Mouse (Mus musculus) small intestine, adult 2 months (tissue): ENCODE data around the gene Bicra. TPM values are rescaled to one million over a fixed set of nuclear protein-coding genes. Genes with fewer than 3 reads are reported as not detected.
A peak's percentile ranks its signal among the peaks of the same experiment; 100 is the strongest.

Source experiments
- H3K27ac ChIP-seq: fragments of 200-500 bp; 2 replicates; pipeline ENCODE4 v1.5.1; 2012; ENCODE audit warnings: low read depth, low read length, control low read depth, inconsistent platforms; ENCODE audit not compliant: insufficient read depth
- H3K27me3 ChIP-seq: fragments of 200-500 bp; 2 replicates; pipeline ENCODE4 v1.6.1; 2012; ENCODE audit warnings: mild to moderate bottlenecking, moderate library complexity, low read length, inconsistent platforms; ENCODE audit not compliant: control insufficient read depth, insufficient read depth
- H3K36me3 ChIP-seq: fragments of 200-500 bp; 2 replicates; pipeline ENCODE4 v1.6.1; 2012; ENCODE audit warnings: mild to moderate bottlenecking, low read length, control low read depth, inconsistent platforms; ENCODE audit not compliant: control insufficient read depth, insufficient read depth
- H3K4me1 ChIP-seq: fragments of 200-500 bp; 2 replicates; pipeline ENCODE4 v1.6.1; 2012; ENCODE audit warnings: low read length, inconsistent platforms, mixed read lengths; ENCODE audit not compliant: control insufficient read depth, insufficient read depth, insufficient read length
- H3K4me3 ChIP-seq: fragments of 200-500 bp; 2 replicates; pipeline ENCODE4 v1.5.1; 2012; ENCODE audit warnings: low read depth, mild to moderate bottlenecking, control low read depth, inconsistent platforms, low read length, moderate library complexity
- CTCF ChIP-seq: fragments of 200-500 bp; IDR thresholded peaks from 2 replicates; pipeline ENCODE4 v1.5.1; 2012; ENCODE audit warnings: low read depth, mild to moderate bottlenecking, control low read depth, inconsistent platforms, low read length, moderate library complexity, mixed read lengths; ENCODE audit not compliant: insufficient replicate concordance, insufficient read length; ENCODE audit errors: extremely low read depth
- POLR2A ChIP-seq: fragments of 200-500 bp; IDR thresholded peaks from 2 replicates; pipeline ENCODE4 v1.6.1; 2012; ENCODE audit warnings: low read depth, mild to moderate bottlenecking, control low read depth, inconsistent platforms, low read length, moderate library complexity
- WGBS: fragments of 180-500 bp; shearing (Covaris S2); methylation state at CpG from one replicate; pipeline ENCODE4 v1.1.7; 2018; 5-methylcytosine and 5-hydroxymethylcytosine counted together
- polyA plus RNA-seq: library from polyadenylated mRNA; depleted of rRNA; stranded (reverse); fragments of >200 nt; gene quantifications from 2 replicates; pipeline ENCODE4 v1.2.3, GENCODE M21; 2012

The Bicra gene
- polyA plus RNA-seq, 1 experiment: 31.0 TPM

DNA sequence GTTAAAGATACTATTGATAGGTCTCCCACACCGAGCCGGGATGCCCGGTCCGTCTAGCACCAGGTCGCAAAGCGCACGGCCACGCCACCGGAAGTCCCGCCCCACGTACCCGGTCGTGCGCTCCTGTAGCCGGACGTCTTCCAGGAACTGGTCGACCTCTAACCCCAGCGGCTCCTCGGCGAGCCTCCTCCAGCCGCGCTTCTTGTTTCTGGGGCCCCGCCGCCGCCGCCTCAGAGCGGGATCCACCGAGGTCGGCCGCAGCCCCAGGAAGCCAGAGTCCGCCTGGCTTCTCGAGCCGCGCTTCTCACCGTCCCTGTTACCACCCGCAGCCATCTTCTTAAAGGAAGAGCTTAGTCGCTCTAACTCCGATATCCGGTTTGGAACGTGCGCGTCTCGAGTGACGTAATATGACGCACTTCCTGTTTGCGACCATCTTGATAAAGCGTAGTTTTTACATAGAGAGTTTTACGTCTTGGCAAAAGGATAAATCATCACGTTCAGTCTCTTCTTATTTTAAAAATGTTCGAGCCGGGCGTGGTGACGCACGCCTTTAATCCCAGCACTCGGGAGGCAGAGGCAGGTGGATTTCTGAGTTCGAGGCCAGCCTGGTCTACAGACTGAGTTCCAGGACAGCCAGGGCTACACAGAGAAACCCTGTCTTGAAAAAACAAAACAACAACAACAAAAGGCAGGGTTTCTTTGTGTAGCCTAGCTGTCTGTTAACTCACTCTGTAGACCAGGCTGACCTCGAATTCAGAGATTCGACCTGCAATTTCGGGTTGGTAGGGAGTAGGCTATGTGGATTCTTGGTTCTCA is 101.8 kb downstream of the Bicra start, which contains the start of gene Nop53:
Nop53 (minus strand) TSS at position 354 of the 816 bp plus-strand sequence.
- Histone ChIP-seq H3K27me3 (no peaks in the 10 kb centered on the region), H3K36me3 (peaks cover 34% of the 10 kb centered on the region), H3K4me3 (peak within 1 kb of the TSS; percentile 91), H3K4me1 (peaks cover 10% of the 10 kb centered on the region), H3K27ac (peak within 1 kb of the TSS; percentile 90)
- no peak; the same call in 1 of the 2 replicates for TF ChIP-seq POLR2A
- TF ChIP-seq CTCF: no peak
- 2% methylated on average over 59 of the region's 59 CpGs for WGBS

DNA sequence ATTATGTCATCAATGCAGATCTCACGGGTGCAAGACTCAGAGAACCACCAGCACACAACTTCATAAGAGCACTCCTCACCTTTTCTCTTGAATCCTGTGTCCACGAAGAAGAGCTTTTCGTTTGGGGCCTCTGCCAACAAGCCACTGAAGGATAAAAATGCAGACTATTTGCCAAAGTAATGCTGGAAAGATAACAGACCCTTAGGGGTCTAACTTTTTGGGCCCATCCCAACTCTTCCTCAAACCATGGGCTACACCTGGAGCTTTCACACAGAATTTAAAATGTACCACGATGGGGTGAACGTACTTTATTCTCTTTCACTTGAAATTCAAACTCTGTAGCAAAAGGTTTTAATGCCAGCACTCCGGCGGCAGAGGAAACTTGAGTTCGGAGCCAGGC is 102.5 kb downstream of the Bicra start:
- WGBS: 1% methylated on average over 8 of the region's 8 CpGs
- Histone ChIP-seq H3K27ac (no peak overlapping the region), H3K36me3 (peaks cover 41% of the 10 kb centered on the region), H3K27me3 (no peaks in the 10 kb centered on the region), H3K4me3 (peak overlapping the region; percentile 91), H3K4me1 (peaks cover 10% of the 10 kb centered on the region)
- no peak for TF ChIP-seq CTCF
- no peak for TF ChIP-seq POLR2A

DNA sequence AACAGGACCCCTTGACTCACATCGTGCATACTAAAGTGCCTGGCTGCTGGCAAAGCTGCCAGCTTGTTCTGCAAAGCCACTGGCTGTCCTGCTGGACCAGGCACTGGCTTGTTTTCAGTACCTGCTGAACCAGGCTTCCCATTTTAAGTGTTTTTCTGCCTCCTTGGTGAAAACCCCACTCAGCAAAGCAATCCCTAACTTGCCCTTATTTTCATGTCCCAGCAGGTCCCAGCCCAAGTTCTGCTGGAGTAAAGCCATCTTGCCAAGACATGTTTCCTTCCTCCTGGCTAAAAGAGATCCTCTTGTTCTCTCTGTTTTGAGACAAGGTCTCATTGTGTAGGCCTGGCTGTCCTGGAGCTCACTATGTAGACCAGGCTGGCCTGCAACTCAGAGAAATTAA is 103.4 kb downstream of the Bicra start:
- peaks cover 47% of the 10 kb centered on the region for H3K36me3 ChIP-seq
- no peak overlapping the region for H3K27ac ChIP-seq
- WGBS: 89% methylated on average over 1 of the region's 1 CpGs
- peaks cover 10% of the 10 kb centered on the region for H3K4me1 ChIP-seq
- TF ChIP-seq CTCF: no peak
- no peak for TF ChIP-seq POLR2A
- H3K4me3 ChIP-seq: no peak overlapping the region
- H3K27me3 ChIP-seq: no peaks in the 10 kb centered on the region

DNA sequence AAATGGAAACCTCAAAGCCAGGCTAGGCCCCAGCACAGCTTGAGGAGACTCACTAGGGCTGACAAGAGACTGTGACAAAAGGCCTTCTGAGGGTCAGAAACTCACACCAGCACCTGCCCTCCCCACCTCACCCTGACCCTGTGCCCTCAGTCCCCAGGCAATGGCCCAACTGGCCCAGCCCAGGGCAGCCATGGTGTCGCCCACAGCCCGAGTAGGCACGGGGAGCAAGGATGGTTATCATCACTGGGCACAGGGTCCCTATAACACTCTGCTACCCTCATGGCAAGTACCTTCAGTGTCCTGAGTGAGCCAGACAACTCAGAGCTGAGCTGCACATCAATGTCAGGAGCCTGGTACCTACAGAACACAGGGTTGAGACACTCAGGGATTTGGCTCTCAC is 109.1 kb downstream of the Bicra start:
- Histone ChIP-seq H3K36me3 (peaks cover 65% of the 10 kb centered on the region), H3K27ac (no peak overlapping the region)

DNA sequence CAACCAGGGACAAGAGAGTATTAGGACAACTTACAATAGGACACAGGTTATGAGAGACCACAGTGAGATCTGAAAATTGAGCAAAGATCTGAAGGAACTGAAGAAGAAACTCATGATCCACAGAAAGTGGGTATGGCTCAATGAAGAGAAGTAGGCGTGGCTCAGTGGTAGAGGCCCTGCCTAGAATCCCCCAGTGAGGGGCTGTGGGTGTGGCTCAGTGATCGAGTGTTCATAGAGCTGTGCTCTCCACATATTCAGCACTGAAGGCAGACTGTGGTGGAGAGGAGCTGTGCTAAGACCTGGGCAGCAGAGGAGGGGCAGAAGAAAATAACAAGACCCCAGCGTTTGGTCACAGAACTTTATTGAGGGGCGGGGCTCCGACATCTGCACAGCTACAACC is 110.2 kb downstream of the Bicra start:
- 68% methylated on average over 5 of the region's 5 CpGs for WGBS
- H3K4me1 ChIP-seq: no peaks in the 10 kb centered on the region
- H3K27ac ChIP-seq: no peak overlapping the region
- TF ChIP-seq CTCF (no peak), POLR2A (no peak)
- no peak overlapping the region for H3K4me3 ChIP-seq
- no peaks in the 10 kb centered on the region for H3K27me3 ChIP-seq
- peaks cover 54% of the 10 kb centered on the region for H3K36me3 ChIP-seq

More for the DNA sequence above, 109.1 kb downstream of the Bicra start:
- Histone ChIP-seq H3K4me3 (no peak overlapping the region), H3K27me3 (no peaks in the 10 kb centered on the region), H3K4me1 (no peaks in the 10 kb centered on the region)
- TF ChIP-seq POLR2A (no peak), CTCF (no peak)
- 89% methylated on average over 3 of the region's 3 CpGs for WGBS

DNA sequence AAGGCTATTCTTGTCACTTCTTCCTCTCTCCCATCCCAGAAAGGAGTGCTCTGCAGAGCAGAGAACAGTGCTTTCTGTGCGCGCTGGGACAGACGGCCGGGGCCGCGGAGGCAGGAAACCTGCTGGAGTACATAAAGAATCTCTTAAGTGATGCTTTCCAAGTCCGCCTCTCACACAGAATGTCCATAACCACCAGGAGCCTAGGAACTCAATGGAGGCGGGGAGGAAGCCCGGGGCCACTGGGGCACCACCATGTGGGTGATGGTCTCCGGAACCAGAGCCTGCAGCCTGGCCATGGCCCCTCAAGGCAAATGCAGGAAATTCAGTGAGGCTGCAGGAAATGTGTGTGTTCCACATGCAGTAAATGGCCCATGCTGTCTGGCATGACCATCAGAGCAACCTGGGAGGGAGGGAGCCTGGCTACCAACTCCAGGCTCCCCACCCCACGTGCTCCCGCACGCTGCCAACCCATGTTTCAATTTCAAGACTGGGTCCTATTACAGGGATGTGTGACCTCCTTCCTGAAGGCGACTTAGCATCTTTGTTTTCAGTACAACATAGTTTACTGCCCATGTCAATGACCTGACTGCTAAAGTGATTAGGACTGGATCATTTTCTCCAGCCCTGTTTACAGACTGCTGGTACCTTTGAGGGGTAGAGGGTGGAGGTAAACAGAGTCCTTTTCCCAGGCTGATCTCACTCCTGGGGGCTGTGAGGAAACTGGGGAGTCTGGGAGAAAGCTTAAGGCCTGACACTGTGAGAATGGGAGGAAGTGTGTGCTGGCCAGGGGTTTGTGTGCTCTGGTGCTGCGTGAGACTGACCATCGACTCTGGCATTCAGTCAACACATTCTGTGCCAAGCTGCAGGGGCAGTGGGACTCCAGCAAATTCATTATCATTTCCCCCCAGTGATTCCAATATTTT is 114.0 kb downstream of the Bicra start:
- H3K4me3 ChIP-seq: no peak overlapping the region
- no peak for TF ChIP-seq POLR2A
- no peak for TF ChIP-seq CTCF
- peaks cover 19% of the 10 kb centered on the region for H3K36me3 ChIP-seq
- WGBS: 55% methylated on average over 16 of the region's 16 CpGs
- H3K27ac ChIP-seq: no peak overlapping the region; the same call in 1 of the 2 replicates
- no peaks in the 10 kb centered on the region for H3K4me1 ChIP-seq
- H3K27me3 ChIP-seq: no peaks in the 10 kb centered on the region
